Mouse (Mus musculus) olfactory bulb, adult 2 months (tissue): ENCODE results near the gene Nefh.

ENCODE experiments used
- CTCF ChIP-seq: fragments of 200-500 bp; IDR thresholded peaks from 2 replicates; pipeline ENCODE4 v1.5.1; 2012; ENCODE audit warnings: low read depth, mild to moderate bottlenecking, low read length, moderate library complexity; ENCODE audit not compliant: insufficient read depth
- POLR2A ChIP-seq: fragments of 200-500 bp; IDR thresholded peaks from 2 replicates; pipeline ENCODE4 v1.6.1; 2012; ENCODE audit warnings: mild to moderate bottlenecking, low read depth, low read length, moderate library complexity; ENCODE audit not compliant: insufficient read depth

DNA sequence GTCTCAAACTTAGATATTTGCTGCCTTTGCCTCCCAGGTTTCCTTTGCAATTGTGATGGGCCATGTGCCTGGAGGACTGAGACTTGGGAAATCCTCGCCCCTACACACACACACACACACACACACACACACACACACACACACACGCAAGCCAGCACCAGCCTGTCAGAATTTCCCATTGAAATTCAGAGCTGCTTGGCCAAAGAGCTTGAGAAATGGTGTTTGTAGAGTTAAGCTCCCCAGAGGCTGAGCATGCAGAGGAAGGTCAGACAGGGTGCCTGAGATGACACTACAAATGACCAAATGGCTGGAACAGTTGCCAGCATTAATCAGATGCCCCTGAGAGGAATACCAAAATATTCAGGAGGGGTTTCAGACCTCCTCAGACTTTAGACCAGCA lies 18.5 kb upstream of the Nefh start:
- TF ChIP-seq CTCF (no peak), POLR2A (no peak)
